Mouse (Mus musculus): Measurements from ENCODE around the gene Sephs2. TPM values are rescaled to one million over a fixed set of nuclear protein-coding genes. Genes with fewer than 3 reads are reported as not detected.
A peak's percentile ranks its signal among the peaks of the same experiment; 100 is the strongest.

Sephs2 gene
- 79.0 and 84.5 TPM in 2 replicates for polyA plus RNA-seq (2014; fragmentation: Nextera tagmentation; extraction: Ambion mirVana)

GRCm38 (mm10) chr7:127273925-127274789, at the start of gene Sephs2:
Gene Sephs2 (minus strand): TSS chr7:127274055.
- Histone ChIP-seq H3K4me2 (peak within 1 kb of the TSS; percentile 97), H3K4me3 (ENCODE audit: low read depth, low read length) (peak within 1 kb of the TSS; percentile 82), H3K9ac (ENCODE audit: low read length) (peak within 1 kb of the TSS; percentile 89), H3K27ac (ENCODE audit: low read depth, low read length) (peak within 1 kb of the TSS; percentile 50), H3K4me1 (ENCODE audit: control insufficient read depth, insufficient read depth, low read length) (peaks cover 11% of the 10 kb centered on the region), H3K36me3 (ENCODE audit: control insufficient read depth, insufficient read depth, low read length) (0 out of 2 replicates have a peak, but pooled peaks cover 3% of the 10 kb centered on the region), H3K27me3 (ENCODE audit: control insufficient read depth, insufficient read depth, low read length) (no peaks in the 10 kb centered on the region), H3K9me3 (ENCODE audit: control insufficient read depth, low read length) (no peaks in the 10 kb centered on the region)
- 3% methylated on average over 39 of the region's 39 CpGs for WGBS
- DNase-seq (ENCODE audit: low spot score, missing footprints), result peak; percentile 99
- ATAC-seq (ENCODE audit: low FRiP score), result peak; percentile 90

GRCm38 (mm10) chr7:127322085-127322484, 48.2 kb upstream of the Sephs2 start:
- H3K4me1 ChIP-seq (ENCODE audit: control insufficient read depth, insufficient read depth, low read length), result peaks cover 4% of the 10 kb centered on the region; the same call in 1 of the 2 replicates
- no peak overlapping the region for H3K9ac ChIP-seq (ENCODE audit: low read length)
- H3K4me2 ChIP-seq, result no peak overlapping the region
- no peaks in the 10 kb centered on the region for H3K36me3 ChIP-seq (ENCODE audit: control insufficient read depth, insufficient read depth, low read length)
- 46% methylated on average over 5 of the region's 5 CpGs for WGBS
- no peak overlapping the region for H3K4me3 ChIP-seq (ENCODE audit: low read depth, low read length)
- no peak overlapping the region for H3K27ac ChIP-seq (ENCODE audit: low read depth, low read length)
- H3K27me3 ChIP-seq (ENCODE audit: control insufficient read depth, insufficient read depth, low read length), result no peaks in the 10 kb centered on the region
- no peaks in the 10 kb centered on the region for H3K9me3 ChIP-seq (ENCODE audit: control insufficient read depth, low read length)
- ATAC-seq (ENCODE audit: low FRiP score), result no peak
- DNase-seq (ENCODE audit: low spot score, missing footprints), result no peak

GRCm38 (mm10) chr7:127321106-127321505, 47.3 kb upstream of the Sephs2 start:
- ATAC-seq (ENCODE audit: low FRiP score), result no peak
- Histone ChIP-seq H3K36me3 (ENCODE audit: control insufficient read depth, insufficient read depth, low read length) (no peaks in the 10 kb centered on the region), H3K27ac (ENCODE audit: low read depth, low read length) (no peak overlapping the region), H3K9me3 (ENCODE audit: control insufficient read depth, low read length) (no peaks in the 10 kb centered on the region), H3K4me3 (ENCODE audit: low read depth, low read length) (no peak overlapping the region), H3K4me2 (no peak overlapping the region), H3K4me1 (ENCODE audit: control insufficient read depth, insufficient read depth, low read length) (peaks cover 3% of the 10 kb centered on the region; the same call in 1 of the 2 replicates), H3K27me3 (ENCODE audit: control insufficient read depth, insufficient read depth, low read length) (no peaks in the 10 kb centered on the region), H3K9ac (ENCODE audit: low read length) (no peak overlapping the region)
- 83% methylated on average over 4 of the region's 4 CpGs for WGBS
- DNase-seq (ENCODE audit: low spot score, missing footprints), result no peak

GRCm38 (mm10) chr7:127313912-127314311, 40.1 kb upstream of the Sephs2 start:
- no peak for ATAC-seq (ENCODE audit: low FRiP score)
- no peaks in the 10 kb centered on the region for H3K36me3 ChIP-seq (ENCODE audit: control insufficient read depth, insufficient read depth, low read length)
- DNase-seq (ENCODE audit: low spot score, missing footprints), result no peak
- no peak overlapping the region for H3K4me3 ChIP-seq (ENCODE audit: low read depth, low read length)
- H3K27ac ChIP-seq (ENCODE audit: low read depth, low read length), result no peak overlapping the region
- H3K27me3 ChIP-seq (ENCODE audit: control insufficient read depth, insufficient read depth, low read length), result no peaks in the 10 kb centered on the region
- 37% methylated on average over 8 of the region's 8 CpGs for WGBS
- no peaks in the 10 kb centered on the region for H3K9me3 ChIP-seq (ENCODE audit: control insufficient read depth, low read length)
- H3K9ac ChIP-seq (ENCODE audit: low read length), result no peak overlapping the region
- no peaks in the 10 kb centered on the region for H3K4me1 ChIP-seq (ENCODE audit: control insufficient read depth, insufficient read depth, low read length)
- no peak overlapping the region for H3K4me2 ChIP-seq

GRCm38 (mm10) chr7:127309951-127310350, 36.1 kb upstream of the Sephs2 start:
- WGBS, result 75% methylated on average over 12 of the region's 12 CpGs
- Histone ChIP-seq H3K9me3 (ENCODE audit: control insufficient read depth, low read length) (no peaks in the 10 kb centered on the region), H3K9ac (ENCODE audit: low read length) (no peak overlapping the region), H3K36me3 (ENCODE audit: control insufficient read depth, insufficient read depth, low read length) (no peaks in the 10 kb centered on the region), H3K27me3 (ENCODE audit: control insufficient read depth, insufficient read depth, low read length) (no peaks in the 10 kb centered on the region), H3K27ac (ENCODE audit: low read depth, low read length) (no peak overlapping the region), H3K4me3 (ENCODE audit: low read depth, low read length) (no peak overlapping the region), H3K4me1 (ENCODE audit: control insufficient read depth, insufficient read depth, low read length) (no peaks in the 10 kb centered on the region), H3K4me2 (no peak overlapping the region)
- no peak for DNase-seq (ENCODE audit: low spot score, missing footprints)
- ATAC-seq (ENCODE audit: low FRiP score), result no peak

- no peaks in the 10 kb centered on the region for H3K27me3 ChIP-seq (ENCODE audit: control insufficient read depth, insufficient read depth, low read length)
- DNase-seq (ENCODE audit: low spot score, missing footprints) (peak; percentile 94), ATAC-seq (ENCODE audit: low FRiP score) (peak; percentile 55; the same call in 1 of the 2 replicates)
- 69% methylated on average over 4 of the region's 4 CpGs for WGBS
- no peaks in the 10 kb centered on the region for H3K9me3 ChIP-seq (ENCODE audit: control insufficient read depth, low read length)
- H3K36me3 ChIP-seq (ENCODE audit: control insufficient read depth, insufficient read depth, low read length), result no peaks in the 10 kb centered on the region
- H3K4me1 ChIP-seq (ENCODE audit: control insufficient read depth, insufficient read depth, low read length), result no peaks in the 10 kb centered on the region
- H3K9ac ChIP-seq (ENCODE audit: low read length), result no peak overlapping the region
- no peak overlapping the region for H3K4me2 ChIP-seq
- H3K4me3 ChIP-seq (ENCODE audit: low read depth, low read length), result no peak overlapping the region
- no peak overlapping the region for H3K27ac ChIP-seq (ENCODE audit: low read depth, low read length)
These were observed 35.0 kb upstream of the Sephs2 start for GRCm38 (mm10) chr7:127308887-127309286.

- no peaks in the 10 kb centered on the region for H3K36me3 ChIP-seq (ENCODE audit: control insufficient read depth, insufficient read depth, low read length)
- no peak for ATAC-seq (ENCODE audit: low FRiP score)
These were observed 34.6 kb upstream of the Sephs2 start for GRCm38 (mm10) chr7:127308431-127308830.

GRCm38 (mm10) chr7:127297586-127298193, 23.8 kb upstream of the Sephs2 start:
- H3K27ac ChIP-seq (ENCODE audit: low read depth, low read length), result no peak overlapping the region
- H3K4me3 ChIP-seq (ENCODE audit: low read depth, low read length), result no peak overlapping the region
- DNase-seq (ENCODE audit: low spot score, missing footprints), result no peak
- H3K4me2 ChIP-seq, result no peak overlapping the region
- no peaks in the 10 kb centered on the region for H3K4me1 ChIP-seq (ENCODE audit: control insufficient read depth, insufficient read depth, low read length)
- H3K27me3 ChIP-seq (ENCODE audit: control insufficient read depth, insufficient read depth, low read length), result no peaks in the 10 kb centered on the region
- 95% methylated on average over 5 of the region's 5 CpGs for WGBS
- no peaks in the 10 kb centered on the region for H3K9me3 ChIP-seq (ENCODE audit: control insufficient read depth, low read length)
- no peak for ATAC-seq (ENCODE audit: low FRiP score)
- H3K9ac ChIP-seq (ENCODE audit: low read length), result no peak overlapping the region
- no peaks in the 10 kb centered on the region for H3K36me3 ChIP-seq (ENCODE audit: control insufficient read depth, insufficient read depth, low read length)

More at GRCm38 (mm10) chr7:127308431-127308830, 34.6 kb upstream of the Sephs2 start:
- Histone ChIP-seq H3K4me3 (ENCODE audit: low read depth, low read length) (no peak overlapping the region), H3K4me2 (no peak overlapping the region), H3K27me3 (ENCODE audit: control insufficient read depth, insufficient read depth, low read length) (no peaks in the 10 kb centered on the region), H3K4me1 (ENCODE audit: control insufficient read depth, insufficient read depth, low read length) (no peaks in the 10 kb centered on the region), H3K27ac (ENCODE audit: low read depth, low read length) (no peak overlapping the region), H3K9me3 (ENCODE audit: control insufficient read depth, low read length) (no peaks in the 10 kb centered on the region), H3K9ac (ENCODE audit: low read length) (no peak overlapping the region)
- no peak for DNase-seq (ENCODE audit: low spot score, missing footprints)
- WGBS, result 81% methylated on average over 2 of the region's 2 CpGs
